Mouse (Mus musculus) kidney, embryonic 15.5 days (tissue): ENCODE data around the gene Rif1. TPM values are rescaled to one million over a fixed set of nuclear protein-coding genes. Genes with fewer than 3 reads are reported as not detected.

ENCODE experiments used
- ATAC-seq: fragments of 200-750 bp; cut with Nextera tagmentation; replicated peaks from 2 replicates; pipeline ENCODE4 v1.8.0; 2017; ENCODE audit warnings: moderate TSS enrichment; ENCODE audit not compliant: low FRiP score
- H3K27ac ChIP-seq: fragments of 300-500 bp; sonication (generic); 2 replicates; pipeline ENCODE4 v1.5.1; 2015; ENCODE audit warnings: mild to moderate bottlenecking, inconsistent platforms
- H3K27me3 ChIP-seq: fragments of 300-500 bp; sonication (generic); 2 replicates; pipeline ENCODE4 v1.6.1; 2015; ENCODE audit warnings: inconsistent platforms
- H3K36me3 ChIP-seq: fragments of 300-500 bp; sonication (generic); 2 replicates; pipeline ENCODE4 v1.6.1; 2015; ENCODE audit warnings: inconsistent platforms
- H3K4me1 ChIP-seq: fragments of 300-500 bp; sonication (generic); 2 replicates; pipeline ENCODE4 v1.6.1; 2015; ENCODE audit warnings: inconsistent platforms
- H3K4me2 ChIP-seq: fragments of 300-500 bp; sonication (generic); 2 replicates; pipeline ENCODE4 v1.6.1; 2015; ENCODE audit warnings: moderate library complexity, mild to moderate bottlenecking, inconsistent platforms
- H3K4me3 ChIP-seq: fragments of 300-500 bp; sonication (generic); replicated peaks from 2 replicates; pipeline ENCODE4 v1.5.1; 2015; ENCODE audit warnings: mild to moderate bottlenecking, inconsistent platforms
- H3K9ac ChIP-seq: fragments of 300-500 bp; sonication (generic); 2 replicates; pipeline ENCODE4 v1.6.1; 2015; ENCODE audit warnings: mild to moderate bottlenecking, inconsistent platforms
- H3K9me3 ChIP-seq: fragments of 300-500 bp; sonication (generic); replicated peaks from 2 replicates; pipeline ENCODE4 v1.6.1; 2016; ENCODE audit warnings: inconsistent platforms
- WGBS: fragments of 180-500 bp; shearing (Covaris S2); methylation state at CpG from one replicate; pipeline ENCODE4 v1.1.7; 2015; ENCODE audit warnings: mixed read lengths; 5-methylcytosine and 5-hydroxymethylcytosine counted together
- polyA plus RNA-seq: library from polyadenylated mRNA; unstranded; fragments of >200 nt; fragmentation: Nextera tagmentation; extraction: Ambion mirVana; gene quantifications from 2 replicates; pipeline ENCODE4 v1.2.1, GENCODE M21; 2015

The Rif1 gene
- polyA plus RNA-seq, 1 experiment from 2014 or later: 38.6 TPM

GRCm38 (mm10) chr2:52043485-52043884, 29.1 kb upstream of the Rif1 start:
- WGBS: 87% methylated on average over 11 of the region's 11 CpGs
- H3K27me3 ChIP-seq: no peaks in the 10 kb centered on the region
- no peak overlapping the region for H3K4me2 ChIP-seq
- ATAC-seq: no peak
- H3K4me1 ChIP-seq: peaks cover 13% of the 10 kb centered on the region; the same call in 1 of the 2 replicates
- no peak overlapping the region for H3K9ac ChIP-seq
- H3K36me3 ChIP-seq: no peaks in the 10 kb centered on the region
- H3K4me3 ChIP-seq: no peak overlapping the region
- H3K9me3 ChIP-seq: no peaks in the 10 kb centered on the region
- H3K27ac ChIP-seq: no peak overlapping the region

- ATAC-seq: no peak
- H3K4me2 ChIP-seq: no peak overlapping the region
- no peaks in the 10 kb centered on the region for H3K27me3 ChIP-seq
- H3K9ac ChIP-seq: no peak overlapping the region
- no peak overlapping the region for H3K4me3 ChIP-seq
- no peaks in the 10 kb centered on the region for H3K9me3 ChIP-seq
- H3K36me3 ChIP-seq: no peaks in the 10 kb centered on the region
- H3K4me1 ChIP-seq: peaks cover 12% of the 10 kb centered on the region; the same call in 1 of the 2 replicates
- H3K27ac ChIP-seq: no peak overlapping the region
- WGBS: 79% methylated on average over 5 of the region's 5 CpGs
Observed at GRCm38 (mm10) chr2:52046032-52046431, 26.6 kb upstream of the Rif1 start.

GRCm38 (mm10) chr2:52050823-52051222, 21.8 kb upstream of the Rif1 start:
- Histone ChIP-seq H3K36me3 (no peaks in the 10 kb centered on the region), H3K4me2 (no peak overlapping the region), H3K4me1 (0 out of 2 replicates have a peak, but pooled peaks cover 3% of the 10 kb centered on the region), H3K4me3 (no peak overlapping the region), H3K27me3 (no peaks in the 10 kb centered on the region), H3K9ac (no peak overlapping the region), H3K27ac (no peak overlapping the region), H3K9me3 (no peaks in the 10 kb centered on the region)
- ATAC-seq: no peak
- 93% methylated on average over 11 of the region's 11 CpGs for WGBS

GRCm38 (mm10) chr2:52052335-52052734, 20.3 kb upstream of the Rif1 start:
- WGBS: 55% methylated on average over 4 of the region's 4 CpGs
- Histone ChIP-seq H3K27me3 (no peaks in the 10 kb centered on the region), H3K9ac (no peak overlapping the region), H3K4me1 (0 out of 2 replicates have a peak, but pooled peaks cover 3% of the 10 kb centered on the region), H3K27ac (no peak overlapping the region), H3K9me3 (no peaks in the 10 kb centered on the region), H3K4me2 (no peak overlapping the region), H3K4me3 (no peak overlapping the region), H3K36me3 (no peaks in the 10 kb centered on the region)
- ATAC-seq: no peak

GRCm38 (mm10) chr2:52053502-52053901, 19.1 kb upstream of the Rif1 start:
- no peaks in the 10 kb centered on the region for H3K27me3 ChIP-seq
- 31% methylated on average over 5 of the region's 5 CpGs for WGBS
- H3K4me1 ChIP-seq: 0 out of 2 replicates have a peak, but pooled peaks cover 3% of the 10 kb centered on the region
- no peaks in the 10 kb centered on the region for H3K36me3 ChIP-seq
- no peak overlapping the region for H3K27ac ChIP-seq
- H3K9ac ChIP-seq: no peak overlapping the region
- H3K4me3 ChIP-seq: no peak overlapping the region
- no peaks in the 10 kb centered on the region for H3K9me3 ChIP-seq
- no peak for ATAC-seq
- H3K4me2 ChIP-seq: no peak overlapping the region

- no peaks in the 10 kb centered on the region for H3K27me3 ChIP-seq
- 25% methylated on average over 4 of the region's 4 CpGs for WGBS
Observed at GRCm38 (mm10) chr2:52055616-52056015, 17.0 kb upstream of the Rif1 start.

GRCm38 (mm10) chr2:52057099-52057498, 15.5 kb upstream of the Rif1 start:
- Histone ChIP-seq H3K9me3 (no peaks in the 10 kb centered on the region), H3K36me3 (no peaks in the 10 kb centered on the region), H3K4me3 (no peak overlapping the region), H3K4me2 (no peak overlapping the region), H3K9ac (no peak overlapping the region), H3K27me3 (no peaks in the 10 kb centered on the region), H3K27ac (no peak overlapping the region), H3K4me1 (0 out of 2 replicates have a peak, but pooled peaks cover 3% of the 10 kb centered on the region)
- ATAC-seq: no peak
- 73% methylated on average over 1 of the region's 1 CpGs for WGBS

More at GRCm38 (mm10) chr2:52055616-52056015, 17.0 kb upstream of the Rif1 start:
- Histone ChIP-seq H3K4me1 (0 out of 2 replicates have a peak, but pooled peaks cover 3% of the 10 kb centered on the region), H3K9me3 (no peaks in the 10 kb centered on the region), H3K4me3 (no peak overlapping the region), H3K9ac (no peak overlapping the region), H3K4me2 (no peak overlapping the region), H3K27ac (no peak overlapping the region), H3K36me3 (no peaks in the 10 kb centered on the region)
- ATAC-seq: no peak

- H3K4me1 ChIP-seq: 0 out of 2 replicates have a peak, but pooled peaks cover 3% of the 10 kb centered on the region
- no peak overlapping the region for H3K27ac ChIP-seq
- no peak overlapping the region for H3K9ac ChIP-seq
- H3K9me3 ChIP-seq: no peaks in the 10 kb centered on the region
- no peaks in the 10 kb centered on the region for H3K27me3 ChIP-seq
- ATAC-seq: no peak
- H3K4me3 ChIP-seq: no peak overlapping the region
- no peaks in the 10 kb centered on the region for H3K36me3 ChIP-seq
- H3K4me2 ChIP-seq: no peak overlapping the region
Observed at GRCm38 (mm10) chr2:52057681-52058080, 15.0 kb upstream of the Rif1 start.

- Histone ChIP-seq H3K4me2 (no peak overlapping the region), H3K27me3 (no peaks in the 10 kb centered on the region), H3K36me3 (no peaks in the 10 kb centered on the region), H3K9ac (no peak overlapping the region), H3K27ac (no peak overlapping the region), H3K4me1 (peaks cover 6% of the 10 kb centered on the region), H3K9me3 (no peaks in the 10 kb centered on the region), H3K4me3 (no peak overlapping the region)
- ATAC-seq: no peak
- 62% methylated on average over 1 of the region's 1 CpGs for WGBS
Observed at GRCm38 (mm10) chr2:52068641-52069040, 4.0 kb upstream of the Rif1 start.

GRCm38 (mm10) chr2:52070816-52071215, 1.8 kb upstream of the Rif1 start:
- no peak for ATAC-seq
- H3K36me3 ChIP-seq: peaks cover 13% of the 10 kb centered on the region
- H3K4me1 ChIP-seq: peaks cover 14% of the 10 kb centered on the region
- H3K9me3 ChIP-seq: no peaks in the 10 kb centered on the region
- WGBS: 92% methylated on average over 5 of the region's 5 CpGs
- no peaks in the 10 kb centered on the region for H3K27me3 ChIP-seq
- no peak overlapping the region for H3K9ac ChIP-seq
- H3K4me2 ChIP-seq: no peak overlapping the region
- H3K27ac ChIP-seq: no peak overlapping the region
- H3K4me3 ChIP-seq: no peak overlapping the region

GRCm38 (mm10) chr2:52071241-52071991, 1.2 kb upstream of the Rif1 start:
- no peaks in the 10 kb centered on the region for H3K27me3 ChIP-seq
- peaks cover 14% of the 10 kb centered on the region for H3K4me1 ChIP-seq
- H3K4me2 ChIP-seq: peak overlapping the region; percentile 70
- WGBS: 56% methylated on average over 13 of the region's 13 CpGs
- peaks cover 17% of the 10 kb centered on the region for H3K36me3 ChIP-seq
- no peaks in the 10 kb centered on the region for H3K9me3 ChIP-seq
- ATAC-seq: no peak
- no peak overlapping the region; the same call in 1 of the 2 replicates for H3K4me3 ChIP-seq
- H3K9ac ChIP-seq: no peak overlapping the region
- peak overlapping the region; percentile 95; the same call in 1 of the 2 replicates for H3K27ac ChIP-seq

- Histone ChIP-seq H3K36me3 (peaks cover 23% of the 10 kb centered on the region), H3K27me3 (no peaks in the 10 kb centered on the region), H3K27ac (peak overlapping the region; percentile 95), H3K4me3 (peak overlapping the region; percentile 99), H3K4me2 (peak overlapping the region; percentile 70), H3K4me1 (peaks cover 14% of the 10 kb centered on the region), H3K9ac (peak overlapping the region; percentile 93; the same call in 1 of the 2 replicates), H3K9me3 (no peaks in the 10 kb centered on the region)
- peak; percentile 37 for ATAC-seq
- WGBS: 6% methylated on average over 10 of the region's 10 CpGs
Observed at GRCm38 (mm10) chr2:52072065-52072490, 554 bp upstream of the Rif1 start.
